Mouse (Mus musculus): ENCODE results near the gene Aoc1. TPM values are rescaled to one million over a fixed set of nuclear protein-coding genes. Genes with fewer than 3 reads are reported as not detected.
"Not testable (repeated sequence)": the region's sequence is repeated elsewhere in the genome, so short reads cannot be mapped to it uniquely, and the experiment has no call there.

The Aoc1 gene
- polyA plus RNA-seq, 1 experiment from 2014 or later: 4.9 TPM

GRCm38 (mm10) chr6:48863488-48863887 is 9.2 kb upstream of the Aoc1 start:
- TF ChIP-seq CTCF (IDR thresholded peaks at IDR 0.05) (no peak), EP300 (IDR thresholded peaks at IDR 0.05) (no peak)
- DNase-seq (ENCODE audit: low spot score) (peak; percentile 41), ATAC-seq (no peak)
- Histone ChIP-seq H3K4me2 (replicated peaks; ENCODE audit: low read depth, low read length) (no peak overlapping the region), H3K27me3 (replicated peaks; ENCODE audit: insufficient read depth, low read length) (no peaks in the 10 kb centered on the region), H3K9ac (replicated peaks; ENCODE audit: low read depth) (no peak overlapping the region), H3K36me3 (ENCODE audit: insufficient read depth, low read length) (no peaks in the 10 kb centered on the region), H3K4me1 (ENCODE audit: insufficient read depth, low read depth, low read length) (no peaks in the 10 kb centered on the region), H3K4me3 (ENCODE audit: low read depth, low read length) (no peak overlapping the region), H3K27ac (ENCODE audit: low read length) (no peak overlapping the region), H3K9me3 (ENCODE audit: low read length) (no peaks in the 10 kb centered on the region)
- 74% methylated on average over 7 of the region's 7 CpGs for WGBS

GRCm38 (mm10) chr6:48864181-48864580 is 8.5 kb upstream of the Aoc1 start:
- Histone ChIP-seq H3K36me3 (ENCODE audit: insufficient read depth, low read length) (no peaks in the 10 kb centered on the region), H3K27me3 (replicated peaks; ENCODE audit: insufficient read depth, low read length) (no peaks in the 10 kb centered on the region), H3K27ac (ENCODE audit: low read length) (no peak overlapping the region), H3K4me2 (replicated peaks; ENCODE audit: low read depth, low read length) (no peak overlapping the region), H3K4me3 (ENCODE audit: low read depth, low read length) (no peak overlapping the region), H3K9me3 (ENCODE audit: low read length) (no peaks in the 10 kb centered on the region), H3K4me1 (ENCODE audit: insufficient read depth, low read depth, low read length) (no peaks in the 10 kb centered on the region), H3K9ac (replicated peaks; ENCODE audit: low read depth) (no peak overlapping the region)
- DNase-seq (ENCODE audit: low spot score) (no peak), ATAC-seq (no peak)
- TF ChIP-seq CTCF (IDR thresholded peaks at IDR 0.05): no peak
- 33% methylated on average over 3 of the region's 3 CpGs for WGBS

- TF ChIP-seq EP300 (IDR thresholded peaks at IDR 0.05) (no peak), CTCF (IDR thresholded peaks at IDR 0.05) (no peak)
- no peak overlapping the region for H3K27ac ChIP-seq (ENCODE audit: low read length)
- ATAC-seq (no peak), DNase-seq (ENCODE audit: low spot score) (no peak)
- WGBS: 55% methylated on average over 3 of the region's 3 CpGs
- no peaks in the 10 kb centered on the region for H3K36me3 ChIP-seq (ENCODE audit: insufficient read depth, low read length)
- H3K4me3 ChIP-seq (ENCODE audit: low read depth, low read length): no peak overlapping the region
- H3K9ac ChIP-seq (replicated peaks; ENCODE audit: low read depth): no peak overlapping the region
- no peaks in the 10 kb centered on the region for H3K9me3 ChIP-seq (ENCODE audit: low read length)
- H3K4me1 ChIP-seq (ENCODE audit: insufficient read depth, low read depth, low read length): no peaks in the 10 kb centered on the region
- no peaks in the 10 kb centered on the region for H3K27me3 ChIP-seq (replicated peaks; ENCODE audit: insufficient read depth, low read length)
- no peak overlapping the region for H3K4me2 ChIP-seq (replicated peaks; ENCODE audit: low read depth, low read length)
Measured at GRCm38 (mm10) chr6:48864723-48865122, 8.0 kb upstream of the Aoc1 start.

- ATAC-seq (no peak), DNase-seq (ENCODE audit: low spot score) (no peak)
- Histone ChIP-seq H3K36me3 (ENCODE audit: insufficient read depth, low read length) (no peaks in the 10 kb centered on the region), H3K4me1 (ENCODE audit: insufficient read depth, low read depth, low read length) (no peaks in the 10 kb centered on the region), H3K9me3 (ENCODE audit: low read length) (no peaks in the 10 kb centered on the region), H3K4me3 (ENCODE audit: low read depth, low read length) (no peak overlapping the region), H3K4me2 (replicated peaks; ENCODE audit: low read depth, low read length) (no peak overlapping the region), H3K27ac (ENCODE audit: low read length) (no peak overlapping the region), H3K27me3 (replicated peaks; ENCODE audit: insufficient read depth, low read length) (no peaks in the 10 kb centered on the region), H3K9ac (replicated peaks; ENCODE audit: low read depth) (no peak overlapping the region)
- 83% methylated on average over 1 of the region's 1 CpGs for WGBS
- TF ChIP-seq EP300 (IDR thresholded peaks at IDR 0.05): no peak
- TF ChIP-seq CTCF (IDR thresholded peaks at IDR 0.05): no peak
Measured at GRCm38 (mm10) chr6:48865152-48865745, 7.4 kb upstream of the Aoc1 start.

GRCm38 (mm10) chr6:48866355-48866950 is 6.2 kb upstream of the Aoc1 start:
- WGBS: 60% methylated on average over 1 of the region's 1 CpGs
- not testable (repeated sequence) for H3K9ac ChIP-seq (replicated peaks; ENCODE audit: low read depth); H3K4me2 ChIP-seq (replicated peaks; ENCODE audit: low read depth, low read length); H3K36me3 ChIP-seq (ENCODE audit: insufficient read depth, low read length); ATAC-seq; H3K27me3 ChIP-seq (replicated peaks; ENCODE audit: insufficient read depth, low read length); H3K4me3 ChIP-seq (ENCODE audit: low read depth, low read length); DNase-seq (ENCODE audit: low spot score); H3K9me3 ChIP-seq (ENCODE audit: low read length); H3K27ac ChIP-seq (ENCODE audit: low read length); H3K4me1 ChIP-seq (ENCODE audit: insufficient read depth, low read depth, low read length)

- Histone ChIP-seq H3K27me3 (replicated peaks; ENCODE audit: insufficient read depth, low read length) (no peaks in the 10 kb centered on the region), H3K4me1 (ENCODE audit: insufficient read depth, low read depth, low read length) (no peaks in the 10 kb centered on the region), H3K9ac (replicated peaks; ENCODE audit: low read depth) (no peak overlapping the region), H3K36me3 (ENCODE audit: insufficient read depth, low read length) (no peaks in the 10 kb centered on the region), H3K9me3 (ENCODE audit: low read length) (no peaks in the 10 kb centered on the region), H3K4me3 (ENCODE audit: low read depth, low read length) (no peak overlapping the region), H3K4me2 (replicated peaks; ENCODE audit: low read depth, low read length) (no peak overlapping the region), H3K27ac (ENCODE audit: low read length) (no peak overlapping the region)
- WGBS: 66% methylated on average over 4 of the region's 4 CpGs
- no peak for ATAC-seq
- DNase-seq (ENCODE audit: low spot score): no peak
- TF ChIP-seq CTCF (IDR thresholded peaks at IDR 0.05): no peak
- no peak for TF ChIP-seq EP300 (IDR thresholded peaks at IDR 0.05)
Measured at GRCm38 (mm10) chr6:48867158-48867557, 5.5 kb upstream of the Aoc1 start.

Data from lung, postnatal 0 days (tissue).